Mouse (Mus musculus): ENCODE data around the gene Nrgn.

The Nrgn gene

GRCm38 (mm10) chr9:37567454-37567853, 14.8 kb upstream of the Nrgn start:
- TF ChIP-seq GATA4 (IDR thresholded peaks at IDR 0.05; ENCODE audit: insufficient replicate concordance, low read length) = no peak

GRCm38 (mm10) chr9:37567019-37567418, 14.3 kb upstream of the Nrgn start:
- no peak for TF ChIP-seq GATA4 (IDR thresholded peaks at IDR 0.05; ENCODE audit: insufficient replicate concordance, low read length)

- TF ChIP-seq GATA4 (IDR thresholded peaks at IDR 0.05; ENCODE audit: insufficient replicate concordance, low read length) = no peak
Measured at GRCm38 (mm10) chr9:37563805-37564204, 11.1 kb upstream of the Nrgn start.

- no peak for TF ChIP-seq GATA4 (IDR thresholded peaks at IDR 0.05; ENCODE audit: insufficient replicate concordance, low read length)
Measured at GRCm38 (mm10) chr9:37560617-37561016, 7.9 kb upstream of the Nrgn start.

- TF ChIP-seq GATA4 (IDR thresholded peaks at IDR 0.05; ENCODE audit: insufficient replicate concordance, low read length) = no peak
Measured at GRCm38 (mm10) chr9:37556366-37556765, 3.7 kb upstream of the Nrgn start.

- no peak for TF ChIP-seq GATA4 (IDR thresholded peaks at IDR 0.05; ENCODE audit: insufficient replicate concordance, low read length)
Measured at GRCm38 (mm10) chr9:37554838-37555748, 2.4 kb upstream of the Nrgn start, which contains the start of gene Siae. Gene Siae, plus strand, starts transcription at chr9:37555698.

GRCm38 (mm10) chr9:37554279-37554678, 1.6 kb upstream of the Nrgn start:
- TF ChIP-seq GATA4 (IDR thresholded peaks at IDR 0.05; ENCODE audit: insufficient replicate concordance, low read length) = no peak

GRCm38 (mm10) chr9:37551751-37552531, 763 bp downstream of the Nrgn start:
- TF ChIP-seq GATA4 (IDR thresholded peaks at IDR 0.05; ENCODE audit: insufficient replicate concordance, low read length) = no peak

GRCm38 (mm10) chr9:37550435-37550834, 2.3 kb downstream of the Nrgn start:
- no peak for TF ChIP-seq GATA4 (IDR thresholded peaks at IDR 0.05; ENCODE audit: insufficient replicate concordance, low read length)

- TF ChIP-seq GATA4 (IDR thresholded peaks at IDR 0.05; ENCODE audit: insufficient replicate concordance, low read length) = no peak
Measured at GRCm38 (mm10) chr9:37546889-37547288, 5.8 kb downstream of the Nrgn start.

- peak; percentile 52; the same call in 1 of the 2 replicates for TF ChIP-seq GATA4 (IDR thresholded peaks at IDR 0.05; ENCODE audit: insufficient replicate concordance, low read length)
Measured at GRCm38 (mm10) chr9:37545847-37546452, 6.8 kb downstream of the Nrgn start.

GRCm38 (mm10) chr9:37545166-37545610, 7.5 kb downstream of the Nrgn start:
- TF ChIP-seq GATA4 (IDR thresholded peaks at IDR 0.05; ENCODE audit: insufficient replicate concordance, low read length) = no peak

- no peak; the same call in 1 of the 2 replicates for TF ChIP-seq GATA4 (IDR thresholded peaks at IDR 0.05; ENCODE audit: insufficient replicate concordance, low read length)
Measured at GRCm38 (mm10) chr9:37544447-37545165, 8.1 kb downstream of the Nrgn start.

- TF ChIP-seq GATA4 (IDR thresholded peaks at IDR 0.05; ENCODE audit: insufficient replicate concordance, low read length) = no peak
Measured at GRCm38 (mm10) chr9:37543869-37544440, 8.7 kb downstream of the Nrgn start.

All from liver, adult (tissue).